Mouse (Mus musculus): ENCODE results near the gene 1700024G13Rik. TPM values are rescaled to one million over a fixed set of nuclear protein-coding genes. Genes with fewer than 3 reads are reported as not detected.

Gene 1700024G13Rik
- polyA plus RNA-seq, 1 experiment from 2014 or later: 1.6 TPM

- H3K36me3 ChIP-seq (ENCODE audit: control insufficient read depth, insufficient read depth, low read length): no peaks in the 10 kb centered on the region
- no peaks in the 10 kb centered on the region for H3K9me3 ChIP-seq (ENCODE audit: control insufficient read depth, low read length)
- no peak for ATAC-seq (ENCODE audit: low read depth)
- H3K27me3 ChIP-seq (ENCODE audit: control insufficient read depth, insufficient read depth, low read depth, low read length): no peaks in the 10 kb centered on the region
- no peaks in the 10 kb centered on the region for H3K4me1 ChIP-seq (replicated peaks; ENCODE audit: control insufficient read depth, insufficient read depth, low read length)
- no peak overlapping the region for H3K9ac ChIP-seq (ENCODE audit: low read length)
- no peak overlapping the region for H3K4me2 ChIP-seq (ENCODE audit: low read depth, low read length)
- WGBS: 93% methylated on average over 7 of the region's 7 CpGs
- no peak overlapping the region for H3K4me3 ChIP-seq (ENCODE audit: low read length)
- no peak overlapping the region for H3K27ac ChIP-seq (ENCODE audit: low read length)
These were observed 46.4 kb downstream of the 1700024G13Rik start for GRCm38 (mm10) chr14:32341823-32342222.

- H3K4me1 ChIP-seq (replicated peaks; ENCODE audit: control insufficient read depth, insufficient read depth, low read length): no peaks in the 10 kb centered on the region
- H3K4me2 ChIP-seq (ENCODE audit: low read depth, low read length): no peak overlapping the region
- no peaks in the 10 kb centered on the region for H3K36me3 ChIP-seq (ENCODE audit: control insufficient read depth, insufficient read depth, low read length)
- H3K9ac ChIP-seq (ENCODE audit: low read length): no peak overlapping the region
- H3K9me3 ChIP-seq (ENCODE audit: control insufficient read depth, low read length): no peaks in the 10 kb centered on the region
- no peaks in the 10 kb centered on the region for H3K27me3 ChIP-seq (ENCODE audit: control insufficient read depth, insufficient read depth, low read depth, low read length)
- WGBS: 78% methylated on average over 11 of the region's 11 CpGs
- no peak overlapping the region for H3K27ac ChIP-seq (ENCODE audit: low read length)
- ATAC-seq (ENCODE audit: low read depth): no peak
- no peak overlapping the region for H3K4me3 ChIP-seq (ENCODE audit: low read length)
These were observed 51.6 kb downstream of the 1700024G13Rik start for GRCm38 (mm10) chr14:32336547-32336946.

- H3K4me2 ChIP-seq (ENCODE audit: low read depth, low read length): no peak overlapping the region
- H3K27me3 ChIP-seq (ENCODE audit: control insufficient read depth, insufficient read depth, low read depth, low read length): no peaks in the 10 kb centered on the region
- no peak overlapping the region for H3K9ac ChIP-seq (ENCODE audit: low read length)
- no peak overlapping the region for H3K4me3 ChIP-seq (ENCODE audit: low read length)
- no peak for ATAC-seq (ENCODE audit: low read depth)
- H3K36me3 ChIP-seq (ENCODE audit: control insufficient read depth, insufficient read depth, low read length): no peaks in the 10 kb centered on the region
- H3K4me1 ChIP-seq (replicated peaks; ENCODE audit: control insufficient read depth, insufficient read depth, low read length): no peaks in the 10 kb centered on the region
- 73% methylated on average over 6 of the region's 6 CpGs for WGBS
- no peaks in the 10 kb centered on the region for H3K9me3 ChIP-seq (ENCODE audit: control insufficient read depth, low read length)
- no peak overlapping the region for H3K27ac ChIP-seq (ENCODE audit: low read length)
These were observed 52.2 kb downstream of the 1700024G13Rik start for GRCm38 (mm10) chr14:32336021-32336420.

GRCm38 (mm10) chr14:32332515-32333445 lies 55.4 kb downstream of the 1700024G13Rik start:
- H3K4me3 ChIP-seq (ENCODE audit: low read length): no peak overlapping the region
- H3K9me3 ChIP-seq (ENCODE audit: control insufficient read depth, low read length): no peaks in the 10 kb centered on the region
- no peaks in the 10 kb centered on the region for H3K36me3 ChIP-seq (ENCODE audit: control insufficient read depth, insufficient read depth, low read length)
- no peak for ATAC-seq (ENCODE audit: low read depth)
- H3K4me2 ChIP-seq (ENCODE audit: low read depth, low read length): no peak overlapping the region
- 82% methylated on average over 20 of the region's 20 CpGs for WGBS
- H3K27ac ChIP-seq (ENCODE audit: low read length): no peak overlapping the region
- H3K4me1 ChIP-seq (replicated peaks; ENCODE audit: control insufficient read depth, insufficient read depth, low read length): no peaks in the 10 kb centered on the region
- H3K27me3 ChIP-seq (ENCODE audit: control insufficient read depth, insufficient read depth, low read depth, low read length): no peaks in the 10 kb centered on the region
- no peak overlapping the region for H3K9ac ChIP-seq (ENCODE audit: low read length)

GRCm38 (mm10) chr14:32327366-32327765 lies 60.8 kb downstream of the 1700024G13Rik start:
- Histone ChIP-seq H3K4me3 (ENCODE audit: low read length) (no peak overlapping the region), H3K4me1 (replicated peaks; ENCODE audit: control insufficient read depth, insufficient read depth, low read length) (no peaks in the 10 kb centered on the region), H3K27me3 (ENCODE audit: control insufficient read depth, insufficient read depth, low read depth, low read length) (no peaks in the 10 kb centered on the region), H3K27ac (ENCODE audit: low read length) (no peak overlapping the region), H3K4me2 (ENCODE audit: low read depth, low read length) (no peak overlapping the region), H3K9ac (ENCODE audit: low read length) (no peak overlapping the region), H3K9me3 (ENCODE audit: control insufficient read depth, low read length) (no peaks in the 10 kb centered on the region), H3K36me3 (ENCODE audit: control insufficient read depth, insufficient read depth, low read length) (no peaks in the 10 kb centered on the region)
- ATAC-seq (ENCODE audit: low read depth): no peak
- 84% methylated on average over 9 of the region's 9 CpGs for WGBS

Other genes with a start within 250 kb of the 1700024G13Rik start
- not detected in 2 replicates for gene Msmb, start 246.4 kb downstream of the 1700024G13Rik start, polyA plus RNA-seq (2015; fragmentation: Nextera tagmentation; extraction: Ambion mirVana)
- gene Ncoa4, start 228.5 kb downstream of the 1700024G13Rik start, polyA plus RNA-seq (2015; fragmentation: Nextera tagmentation; extraction: Ambion mirVana): 106 and 108 TPM in 2 replicates
- gene Timm23, start 186.5 kb downstream of the 1700024G13Rik start, polyA plus RNA-seq (2015; fragmentation: Nextera tagmentation; extraction: Ambion mirVana): 208 and 224 TPM in 2 replicates
- 29.9 and 32.9 TPM in 2 replicates for gene Parg, start 186.4 kb downstream of the 1700024G13Rik start, polyA plus RNA-seq (2015; fragmentation: Nextera tagmentation; extraction: Ambion mirVana)
- gene Ogdhl, start 66.4 kb downstream of the 1700024G13Rik start, polyA plus RNA-seq (2015; fragmentation: Nextera tagmentation; extraction: Ambion mirVana): 7.8 and 8.8 TPM in 2 replicates
- 0.67 and 0.75 TPM in 2 replicates for gene Slc18a3, start 76.5 kb upstream of the 1700024G13Rik start, polyA plus RNA-seq (2015; fragmentation: Nextera tagmentation; extraction: Ambion mirVana)
- gene Chat, start 77.6 kb upstream of the 1700024G13Rik start, polyA plus RNA-seq (2015; fragmentation: Nextera tagmentation; extraction: Ambion mirVana): 0.08 TPM in 1 of 2 replicates, not detected in the other
- 16.8 and 18.5 TPM in 2 replicates for gene Ercc6, start 125.1 kb upstream of the 1700024G13Rik start, polyA plus RNA-seq (2015; fragmentation: Nextera tagmentation; extraction: Ambion mirVana)
- gene Prrxl1, start 211.0 kb upstream of the 1700024G13Rik start, polyA plus RNA-seq (2015; fragmentation: Nextera tagmentation; extraction: Ambion mirVana): 0.14 and 0.18 TPM in 2 replicates